Mouse (Mus musculus) ES-E14 (cell line): ENCODE results near the gene Igfbp3.

Experiments
- CHD2 ChIP-seq: IDR thresholded peaks from 2 replicates; pipeline ENCODE4 v1.6.1; 2014; ENCODE audit warnings: mild to moderate bottlenecking, low read depth, low read length, inconsistent platforms
- HCFC1 ChIP-seq: IDR thresholded peaks from 2 replicates; pipeline ENCODE4 v1.6.1; 2012; ENCODE audit warnings: low read length, inconsistent platforms, borderline replicate concordance; ENCODE audit not compliant: insufficient read depth
- ZC3H11A ChIP-seq: IDR thresholded peaks from 2 replicates; pipeline ENCODE4 v1.6.1; 2012; ENCODE audit warnings: low read depth, mild to moderate bottlenecking, inconsistent platforms, low read length, borderline replicate concordance
- ZNF384 ChIP-seq: IDR thresholded peaks from 2 replicates; pipeline ENCODE4 v1.6.1; 2012; ENCODE audit warnings: low read depth, low read length, inconsistent platforms

GRCm38 (mm10) chr11:7161502-7162174 lies 52.1 kb downstream of the Igfbp3 start:
- peak; percentile 29; the same call in 1 of the 2 replicates for TF ChIP-seq ZC3H11A
- no peak for TF ChIP-seq ZNF384
- TF ChIP-seq CHD2, result no peak
- TF ChIP-seq HCFC1, result no peak
